Mouse (Mus musculus): ENCODE results near the gene Spint1. TPM values are rescaled to one million over a fixed set of nuclear protein-coding genes. Genes with fewer than 3 reads are reported as not detected.

Gene Spint1
- polyA plus RNA-seq, 3 experiments from 2014 or later: 0.28 TPM; not detected in 2

DNA sequence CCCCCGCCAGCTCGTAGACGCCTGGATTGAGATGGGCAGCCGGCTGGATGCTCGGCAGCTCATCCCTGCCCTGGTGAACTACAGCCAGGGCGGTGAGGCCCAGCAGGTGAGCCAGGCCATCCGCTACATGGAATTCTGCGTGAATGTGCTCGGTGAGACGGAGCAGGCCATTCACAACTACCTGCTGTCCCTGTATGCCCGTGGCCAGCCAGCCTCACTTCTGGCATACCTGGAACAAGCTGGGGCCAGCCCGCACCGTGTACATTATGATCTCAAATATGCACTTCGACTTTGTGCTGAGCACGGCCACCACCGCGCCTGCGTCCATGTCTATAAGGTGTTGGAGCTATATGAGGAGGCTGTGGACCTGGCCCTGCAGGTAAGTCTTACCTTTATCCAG is 57.2 kb downstream of the Spint1 start:
- ATAC-seq: no peak

DNA sequence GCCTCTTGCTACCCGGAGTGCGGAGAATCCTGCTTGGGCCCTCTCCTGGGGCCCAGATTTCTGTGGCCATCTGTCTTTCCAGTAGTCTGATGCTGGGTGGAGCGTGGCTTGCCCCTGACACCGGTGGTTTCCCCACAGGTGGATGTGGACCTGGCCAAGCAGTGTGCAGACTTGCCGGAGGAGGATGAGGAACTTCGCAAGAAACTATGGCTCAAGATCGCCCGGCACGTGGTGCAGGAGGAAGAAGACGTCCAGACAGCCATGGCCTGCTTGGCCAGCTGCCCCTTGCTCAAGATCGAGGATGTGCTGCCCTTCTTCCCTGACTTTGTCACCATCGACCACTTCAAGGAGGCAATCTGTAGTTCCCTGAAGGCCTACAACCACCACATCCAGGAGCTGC is 59.6 kb downstream of the Spint1 start:
- ATAC-seq: no peak

DNA sequence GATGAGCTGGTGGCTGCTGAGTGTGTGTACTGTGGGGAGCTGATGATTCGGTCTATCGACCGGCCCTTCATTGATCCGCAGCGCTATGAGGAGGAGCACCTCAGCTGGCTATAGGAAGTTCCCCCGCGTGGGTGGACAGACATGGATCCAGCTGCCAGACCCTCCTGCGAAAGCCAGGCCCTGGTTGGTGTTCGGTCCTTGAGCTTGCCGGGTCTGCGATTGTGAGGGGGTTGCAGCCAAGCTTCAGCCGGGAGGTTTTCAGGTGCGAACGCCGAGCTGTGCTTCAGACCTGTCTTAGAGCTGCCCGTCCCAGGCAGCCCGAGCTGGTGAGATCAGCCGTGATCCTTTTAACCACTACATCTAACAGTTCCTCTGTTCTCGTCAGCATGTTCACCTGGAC is 60.3 kb downstream of the Spint1 start:
- ATAC-seq: no peak

DNA sequence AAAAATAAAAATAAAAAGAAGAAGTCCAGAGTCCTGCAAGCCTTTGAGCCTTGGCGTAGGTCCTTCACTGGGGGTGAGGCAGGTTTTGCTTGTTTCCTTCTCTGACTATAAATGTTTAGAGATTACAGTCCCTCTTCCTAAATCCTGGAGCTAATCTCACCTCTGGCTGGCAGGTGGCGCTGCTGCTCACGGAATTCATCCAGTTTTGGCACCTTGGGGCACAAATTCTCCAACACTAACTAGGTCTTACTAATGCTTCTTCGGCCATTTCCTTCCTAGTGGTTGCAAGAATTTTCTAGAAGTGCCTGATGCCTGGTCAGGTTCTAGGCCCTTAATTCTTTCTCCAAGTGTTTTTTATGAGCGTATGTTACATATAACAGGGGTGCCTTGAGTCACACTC is 61.2 kb downstream of the Spint1 start:
- no peak for ATAC-seq

DNA sequence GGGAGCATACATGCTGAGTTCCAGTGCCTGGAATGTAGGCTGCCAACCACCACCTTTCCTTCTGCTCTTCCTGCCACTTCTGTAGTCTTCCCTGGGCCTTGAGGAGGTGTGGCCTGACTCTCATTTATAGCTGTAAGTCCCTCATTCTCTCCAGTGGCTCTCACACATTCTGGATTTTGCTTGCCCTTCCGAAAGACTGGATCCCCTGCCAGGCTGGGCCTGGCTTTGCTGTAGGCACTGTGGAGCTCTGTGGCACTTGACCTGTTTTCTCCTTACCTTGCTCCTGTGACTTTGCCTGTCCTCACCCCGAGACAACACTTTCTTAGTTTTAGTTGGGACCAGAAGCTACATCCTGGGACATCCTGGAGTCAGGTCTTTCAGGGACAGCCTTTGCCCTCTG is 61.7 kb downstream of the Spint1 start:
- ATAC-seq: no peak

Other genes starting within 250 kb of the Spint1 start
- 10 to 100 TPM; 21.9 to 23.2 (median 22.8) TPM for gene Ccdc32, start 208.0 kb upstream of the Spint1 start, polyA plus RNA-seq (2017; shearing (Covaris generic))
- gene Rpusd2, start 202.6 kb upstream of the Spint1 start, polyA plus RNA-seq (2017; shearing (Covaris generic)): 1 to 10 TPM; 1.6 to 2.2 (median 2.0) TPM
- gene Knl1, start 190.2 kb upstream of the Spint1 start, polyA plus RNA-seq (2017; shearing (Covaris generic)): 10 to 100 TPM in 1 of 3 experiments, 1 to 10 TPM in 2; 4.6 to 49.6 (median 6.9) TPM
- 10 to 100 TPM in 1 of 3 experiments, 1 to 10 TPM in 2; 3.8 to 40.3 (median 4.5) TPM for gene Rad51, start 124.6 kb upstream of the Spint1 start, polyA plus RNA-seq (2017; shearing (Covaris generic))
- gene Rmdn3, start 80.3 kb upstream of the Spint1 start, polyA plus RNA-seq (2017; shearing (Covaris generic)): 10 to 100 TPM; 13.0 to 15.6 (median 14.5) TPM
- under 1 TPM in 1 of 3 experiments, not detected in 2; 0.58 TPM for gene Gchfr, start 69.6 kb upstream of the Spint1 start, polyA plus RNA-seq (2017; shearing (Covaris generic))
- gene Gm14137, start 62.9 kb upstream of the Spint1 start, polyA plus RNA-seq (2017; shearing (Covaris generic)): under 1 TPM; 0.23 to 0.95 (median 0.47) TPM
- gene Zfyve19, start 28.7 kb upstream of the Spint1 start, polyA plus RNA-seq (2017; shearing (Covaris generic)): 10 to 100 TPM; 50.7 to 65.5 (median 50.7) TPM
- 10 to 100 TPM; 16.0 to 22.4 (median 17.1) TPM for gene Dnajc17, start 28.6 kb upstream of the Spint1 start, polyA plus RNA-seq (2017; shearing (Covaris generic))
- gene Ppp1r14d, start 7.5 kb upstream of the Spint1 start, polyA plus RNA-seq (2017; shearing (Covaris generic)): not detected
- under 1 TPM in 1 of 3 experiments, not detected in 2; 0.57 TPM for gene Rhov, start 33.9 kb downstream of the Spint1 start, polyA plus RNA-seq (2017; shearing (Covaris generic))
- gene Vps18, start 51.4 kb downstream of the Spint1 start, polyA plus RNA-seq (2017; shearing (Covaris generic)): 1 to 10 TPM; 5.5 to 6.1 (median 5.9) TPM
- not detected for gene Dll4, start 88.4 kb downstream of the Spint1 start, polyA plus RNA-seq (2017; shearing (Covaris generic))
- gene Chac1, start 113.9 kb downstream of the Spint1 start, polyA plus RNA-seq (2017; shearing (Covaris generic)): not detected
- gene Ino80, start 240.3 kb downstream of the Spint1 start, polyA plus RNA-seq (2017; shearing (Covaris generic)): 1 to 10 TPM; 4.5 to 8.9 (median 7.7) TPM